Mouse (Mus musculus) hindbrain, embryonic 15.5 days (tissue): ENCODE data around the gene Ano7. TPM values are rescaled to one million over a fixed set of nuclear protein-coding genes. Genes with fewer than 3 reads are reported as not detected.
A peak's percentile ranks its signal among the peaks of the same experiment; 100 is the strongest.
"Not testable (repeated sequence)": the region's sequence is repeated elsewhere in the genome, so short reads cannot be mapped to it uniquely, and the experiment has no call there.

Experiments used
- ATAC-seq: fragments of 200-750 bp; cut with Nextera tagmentation; 2 replicates; pipeline ENCODE4 v1.8.0; 2017; ENCODE audit warnings: low read depth, moderate number of reproducible peaks, moderate TSS enrichment; ENCODE audit not compliant: low FRiP score
- H3K27ac ChIP-seq: fragments of 300-500 bp; sonication (generic); replicated peaks from 2 replicates; pipeline ENCODE4 v1.5.1; 2015; ENCODE audit warnings: mild to moderate bottlenecking, inconsistent platforms
- H3K27me3 ChIP-seq: fragments of 300-500 bp; sonication (generic); 2 replicates; pipeline ENCODE4 v1.6.1; 2015; ENCODE audit warnings: control low read depth, inconsistent platforms
- H3K36me3 ChIP-seq: fragments of 300-500 bp; sonication (generic); 2 replicates; pipeline ENCODE4 v1.6.1; 2015; ENCODE audit warnings: control low read depth, inconsistent platforms
- H3K4me1 ChIP-seq: fragments of 300-500 bp; sonication (generic); replicated peaks from 2 replicates; pipeline ENCODE4 v1.6.1; 2015; ENCODE audit warnings: control low read depth, inconsistent platforms
- H3K4me2 ChIP-seq: fragments of 300-500 bp; sonication (generic); 2 replicates; pipeline ENCODE4 v1.6.1; 2015; ENCODE audit warnings: moderate library complexity, mild to moderate bottlenecking, inconsistent platforms
- H3K4me3 ChIP-seq: fragments of 300-500 bp; sonication (generic); 2 replicates; pipeline ENCODE4 v1.5.1; 2015; ENCODE audit warnings: mild to moderate bottlenecking, inconsistent platforms
- H3K9ac ChIP-seq: fragments of 300-500 bp; sonication (generic); 2 replicates; pipeline ENCODE4 v1.6.1; 2015; ENCODE audit warnings: inconsistent platforms
- H3K9me3 ChIP-seq: fragments of 300-500 bp; sonication (generic); 2 replicates; pipeline ENCODE4 v1.6.1; 2016; ENCODE audit warnings: control low read depth, inconsistent platforms
- WGBS: fragments of 180-500 bp; shearing (Covaris S2); methylation state at CpG from one replicate; pipeline ENCODE4 v1.1.7; 2015; 5-methylcytosine and 5-hydroxymethylcytosine counted together
- polyA plus RNA-seq: library from polyadenylated mRNA; unstranded; fragments of >200 nt; fragmentation: Nextera tagmentation; extraction: Ambion mirVana; gene quantifications from 2 replicates; pipeline ENCODE4 v1.2.1, GENCODE M21; 2015

The Ano7 gene
- polyA plus RNA-seq, 1 experiment from 2014 or later, result 0.88 TPM

GRCm38 (mm10) chr1:93379117-93379516, 5.4 kb downstream of the Ano7 start:
- Histone ChIP-seq H3K27ac (no peak overlapping the region), H3K4me3 (no peak overlapping the region), H3K9ac (no peak overlapping the region), H3K9me3 (no peaks in the 10 kb centered on the region), H3K4me2 (no peak overlapping the region), H3K27me3 (no peaks in the 10 kb centered on the region), H3K36me3 (no peaks in the 10 kb centered on the region), H3K4me1 (no peaks in the 10 kb centered on the region)
- no peak for ATAC-seq
- 79% methylated on average over 5 of the region's 5 CpGs for WGBS

DNA sequence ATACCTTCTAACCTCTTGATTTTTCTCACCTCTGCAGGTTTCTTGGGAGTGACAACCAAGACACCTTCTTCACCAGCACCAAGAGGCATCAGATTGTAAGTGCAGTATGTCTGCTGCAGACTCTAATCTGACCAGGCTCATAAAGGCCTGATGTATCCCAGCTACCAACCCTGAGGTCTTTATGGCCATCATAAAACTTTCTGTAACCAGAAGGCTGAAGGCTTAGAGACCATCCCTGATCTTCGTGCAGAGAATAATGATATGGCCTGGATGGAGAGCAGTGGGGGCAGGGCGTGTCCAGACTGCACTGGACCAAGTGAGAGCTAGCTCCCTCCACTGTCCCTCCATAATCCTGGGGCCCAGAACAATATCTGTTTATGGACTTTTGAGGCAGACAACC, 13.5 kb downstream of the Ano7 start:
- 83% methylated on average over 2 of the region's 2 CpGs for WGBS
- no peak for ATAC-seq
- no peaks in the 10 kb centered on the region for H3K36me3 ChIP-seq

GRCm38 (mm10) chr1:93388906-93389305, 15.2 kb downstream of the Ano7 start:
- 71% methylated on average over 2 of the region's 2 CpGs for WGBS
- H3K4me2 ChIP-seq, result no peak overlapping the region
- no peak overlapping the region for H3K9ac ChIP-seq
- no peaks in the 10 kb centered on the region for H3K36me3 ChIP-seq
- no peaks in the 10 kb centered on the region for H3K4me1 ChIP-seq
- H3K27me3 ChIP-seq, result no peaks in the 10 kb centered on the region
- no peak for ATAC-seq
- H3K4me3 ChIP-seq, result no peak overlapping the region
- H3K9me3 ChIP-seq, result no peaks in the 10 kb centered on the region
- H3K27ac ChIP-seq, result no peak overlapping the region

More for the DNA sequence above, 13.5 kb downstream of the Ano7 start:
- H3K4me3 ChIP-seq, result no peak overlapping the region
- no peak overlapping the region for H3K27ac ChIP-seq
- no peaks in the 10 kb centered on the region for H3K27me3 ChIP-seq
- no peak overlapping the region for H3K4me2 ChIP-seq
- no peak overlapping the region for H3K9ac ChIP-seq
- H3K9me3 ChIP-seq, result no peaks in the 10 kb centered on the region
- H3K4me1 ChIP-seq, result no peaks in the 10 kb centered on the region

DNA sequence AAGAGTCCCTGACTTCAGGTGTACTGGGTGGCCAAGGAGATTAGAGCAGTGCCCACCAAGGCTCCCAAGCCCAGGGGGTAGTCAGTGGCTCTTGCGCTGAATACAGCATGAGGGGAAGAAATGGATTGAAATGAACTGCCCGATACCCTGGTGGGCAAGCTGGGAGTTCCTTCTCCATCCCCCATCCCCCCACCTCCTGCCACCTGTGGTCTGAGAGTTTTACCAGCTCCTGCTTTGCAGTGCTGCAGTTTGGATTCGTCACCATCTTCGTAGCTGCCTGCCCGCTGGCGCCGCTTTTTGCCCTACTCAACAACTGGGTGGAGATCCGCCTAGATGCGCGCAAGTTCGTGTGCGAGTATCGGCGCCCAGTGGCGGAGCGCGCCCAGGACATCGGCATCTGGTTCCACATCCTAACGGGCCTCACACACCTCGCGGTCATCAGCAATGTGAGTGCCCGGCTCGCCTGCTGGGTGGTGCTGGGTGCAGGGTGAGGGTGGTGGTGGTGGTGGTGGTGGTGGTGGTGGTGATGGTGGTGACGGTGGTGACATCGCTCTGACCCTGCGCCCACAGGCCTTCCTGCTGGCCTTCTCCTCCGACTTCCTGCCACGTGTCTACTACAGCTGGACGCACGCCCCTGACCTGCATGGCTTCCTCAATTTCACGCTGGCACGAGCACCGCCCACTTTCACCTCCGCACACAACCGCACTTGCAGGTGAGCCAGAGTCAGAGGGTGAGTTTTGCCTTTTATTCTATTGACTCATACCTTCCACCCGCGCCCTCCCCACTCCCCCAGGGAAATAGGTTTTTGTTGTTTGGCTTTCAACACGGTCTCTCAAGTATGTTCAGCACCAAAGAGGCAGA, 27.7 kb downstream of the Ano7 start:
- ATAC-seq, result no peak
- 0 out of 2 replicates have a peak, but pooled peaks cover 4% of the 10 kb centered on the region for H3K4me1 ChIP-seq
- no peak overlapping the region for H3K27ac ChIP-seq
- WGBS, result 22% methylated on average over 38 of the region's 38 CpGs
- no peak overlapping the region for H3K9ac ChIP-seq
- H3K36me3 ChIP-seq, result peaks cover 6% of the 10 kb centered on the region; the same call in 1 of the 2 replicates
- peak overlapping the region; percentile 21 for H3K4me3 ChIP-seq
- peak overlapping the region; percentile 38 for H3K4me2 ChIP-seq
- 0 out of 2 replicates have a peak, but pooled peaks cover 2% of the 10 kb centered on the region for H3K27me3 ChIP-seq
- no peaks in the 10 kb centered on the region for H3K9me3 ChIP-seq

- no peak overlapping the region for H3K9ac ChIP-seq
- 0 out of 2 replicates have a peak, but pooled peaks cover 4% of the 10 kb centered on the region for H3K4me1 ChIP-seq
- ATAC-seq, result no peak
- no peak overlapping the region for H3K27ac ChIP-seq
- WGBS, result 84% methylated on average over 4 of the region's 4 CpGs
- H3K9me3 ChIP-seq, result no peaks in the 10 kb centered on the region
- H3K27me3 ChIP-seq, result 0 out of 2 replicates have a peak, but pooled peaks cover 2% of the 10 kb centered on the region
- peaks cover 25% of the 10 kb centered on the region for H3K36me3 ChIP-seq
- no peak overlapping the region for H3K4me3 ChIP-seq
- no peak overlapping the region for H3K4me2 ChIP-seq
Observed at GRCm38 (mm10) chr1:93403403-93403802, 29.7 kb downstream of the Ano7 start.

DNA sequence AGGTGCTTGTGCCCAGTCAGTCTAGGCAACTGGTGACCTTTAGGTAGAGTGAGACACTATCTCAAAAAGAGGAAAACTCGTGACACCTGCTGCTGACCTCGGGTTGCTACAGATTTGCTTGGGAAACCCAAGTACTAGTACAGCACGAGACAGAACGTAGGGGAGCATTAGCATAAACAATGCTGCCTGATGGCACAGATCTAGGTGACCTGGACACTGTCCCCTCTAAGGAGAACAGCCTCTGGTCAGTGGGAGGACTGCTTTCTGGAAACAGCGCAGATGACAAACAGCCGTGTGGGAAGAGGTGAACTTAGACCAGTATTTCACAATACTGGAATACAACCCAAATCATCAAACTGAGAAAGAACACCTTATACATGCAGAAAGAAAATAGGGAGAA, 58.4 kb downstream of the Ano7 start:
- H3K36me3 ChIP-seq, result peaks cover 50% of the 10 kb centered on the region

GRCm38 (mm10) chr1:93439321-93439720, 65.6 kb downstream of the Ano7 start:
- no peak overlapping the region for H3K9ac ChIP-seq
- H3K4me1 ChIP-seq, result peaks cover 7% of the 10 kb centered on the region
- H3K27ac ChIP-seq, result no peak overlapping the region
- WGBS, result 92% methylated on average over 1 of the region's 1 CpGs
- H3K36me3 ChIP-seq, result peaks cover 30% of the 10 kb centered on the region
- H3K4me3 ChIP-seq, result no peak overlapping the region
- no peaks in the 10 kb centered on the region for H3K27me3 ChIP-seq
- no peak overlapping the region for H3K4me2 ChIP-seq
- ATAC-seq, result no peak
- H3K9me3 ChIP-seq, result no peaks in the 10 kb centered on the region

More for the DNA sequence above, 58.4 kb downstream of the Ano7 start:
- 90% methylated on average over 6 of the region's 6 CpGs for WGBS
- no peak overlapping the region for H3K27ac ChIP-seq
- H3K4me2 ChIP-seq, result no peak overlapping the region
- H3K4me3 ChIP-seq, result no peak overlapping the region
- H3K27me3 ChIP-seq, result no peaks in the 10 kb centered on the region
- ATAC-seq, result no peak
- no peaks in the 10 kb centered on the region for H3K9me3 ChIP-seq
- no peak overlapping the region for H3K9ac ChIP-seq
- H3K4me1 ChIP-seq, result no peaks in the 10 kb centered on the region

DNA sequence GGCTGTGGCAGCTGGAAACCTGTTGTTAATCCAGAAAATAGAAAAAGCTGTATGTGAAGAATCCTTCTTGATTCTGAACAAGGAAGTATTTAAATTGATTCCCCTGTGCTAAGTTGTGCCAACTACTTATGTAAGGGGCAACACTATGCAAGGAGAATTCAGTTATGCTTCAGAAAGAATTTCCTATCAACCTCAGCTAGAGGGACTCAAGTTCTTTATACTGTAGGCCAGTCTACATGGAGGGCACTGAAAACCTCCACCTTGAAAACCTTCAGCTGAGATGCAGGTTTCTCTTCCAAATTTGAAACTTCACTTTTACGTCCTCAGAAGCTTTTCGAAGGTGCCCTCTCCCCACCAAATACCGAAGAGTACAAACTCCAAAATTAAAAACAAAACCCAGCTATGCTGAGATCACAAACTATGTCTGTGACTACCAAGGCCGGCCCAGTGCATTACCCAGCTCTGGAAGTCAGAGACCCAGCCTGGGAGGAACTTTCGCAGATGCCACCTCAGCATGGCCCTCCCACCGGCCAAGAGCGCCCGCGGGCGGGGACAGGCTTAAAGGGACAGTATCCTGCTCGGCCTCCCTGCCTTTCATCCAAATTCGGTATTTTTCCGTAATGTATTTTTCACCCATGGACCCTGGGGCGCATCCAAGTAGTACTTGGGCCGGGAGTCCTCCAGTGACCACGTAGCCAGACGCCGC, 70.8 kb downstream of the Ano7 start:
- peak overlapping the region; percentile 61 for H3K9ac ChIP-seq
- WGBS, result 6% methylated on average over 18 of the region's 18 CpGs
- peaks cover 24% of the 10 kb centered on the region for H3K4me1 ChIP-seq
- peak overlapping the region; percentile 70 for H3K4me3 ChIP-seq
- H3K9me3 ChIP-seq, result no peaks in the 10 kb centered on the region
- ATAC-seq, result peak; percentile 83
- H3K27ac ChIP-seq, result peak overlapping the region; percentile 76
- peak overlapping the region; percentile 90 for H3K4me2 ChIP-seq
- no peaks in the 10 kb centered on the region for H3K27me3 ChIP-seq
- H3K36me3 ChIP-seq, result peaks cover 4% of the 10 kb centered on the region; the same call in 1 of the 2 replicates

DNA sequence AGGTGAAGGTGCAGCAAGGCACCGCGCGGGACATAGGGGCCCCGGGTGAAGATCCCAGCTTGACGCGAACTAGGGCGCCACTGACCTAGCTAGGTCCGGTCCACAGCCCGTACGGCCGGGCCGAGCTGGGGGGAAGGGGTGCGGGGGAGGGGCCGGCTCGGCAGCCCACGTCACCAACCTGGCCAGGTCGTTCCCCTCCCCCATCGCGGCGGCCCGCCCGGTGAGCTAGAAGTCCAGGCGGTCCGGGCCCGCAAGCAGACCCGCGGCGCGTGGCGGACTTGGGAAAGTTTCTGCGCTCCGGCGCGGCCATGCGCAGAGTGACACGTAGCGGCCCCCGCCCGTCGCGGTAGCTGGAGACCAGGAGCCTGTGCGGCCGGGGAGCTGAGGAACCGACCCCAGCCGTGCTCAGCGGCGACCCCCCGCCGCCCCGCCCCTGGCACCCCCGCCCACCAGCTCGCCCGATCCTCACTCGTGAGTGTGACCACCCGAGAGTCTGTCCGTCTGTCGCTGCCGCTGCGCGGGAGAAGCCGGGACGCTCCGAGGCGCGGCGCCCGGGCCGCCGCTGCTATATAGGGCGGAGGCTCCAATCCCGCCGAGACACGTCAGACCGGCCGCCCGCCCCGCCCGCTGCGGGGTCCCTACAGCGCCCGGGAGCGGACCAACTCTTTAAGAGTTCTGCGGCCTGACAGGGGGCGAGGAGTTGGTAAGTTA, 71.5 kb downstream of the Ano7 start:
- H3K4me2 ChIP-seq, result peak overlapping the region; percentile 90
- H3K36me3 ChIP-seq, result peaks cover 4% of the 10 kb centered on the region; the same call in 1 of the 2 replicates
- H3K27me3 ChIP-seq, result no peaks in the 10 kb centered on the region
- peaks cover 24% of the 10 kb centered on the region for H3K4me1 ChIP-seq
- H3K4me3 ChIP-seq, result peak overlapping the region; percentile 70
- H3K9ac ChIP-seq, result peak overlapping the region; percentile 61
- WGBS, result under 1% methylated on average over 77 of the region's 84 CpGs
- peak overlapping the region; percentile 76 for H3K27ac ChIP-seq
- peak; percentile 88 for ATAC-seq
- H3K9me3 ChIP-seq, result no peaks in the 10 kb centered on the region

DNA sequence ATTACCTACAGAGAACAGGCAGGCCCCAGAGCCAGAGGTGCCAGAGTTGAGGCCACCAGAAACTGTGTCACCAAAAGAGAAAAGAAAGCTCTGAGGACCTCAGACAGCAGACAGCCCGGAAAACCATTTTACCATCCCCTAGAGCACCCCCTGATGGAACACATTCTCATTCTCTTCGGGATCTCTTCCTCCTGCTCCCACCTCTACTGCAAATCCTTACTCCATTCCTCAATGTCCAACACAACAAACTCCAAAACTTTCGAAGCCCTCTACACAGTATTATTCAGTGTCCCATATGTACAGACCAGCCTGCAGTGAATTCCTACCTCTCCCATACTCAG, 72.1 kb downstream of the Ano7 start:
- Histone ChIP-seq H3K27ac (peak overlapping the region; percentile 76), H3K9me3 (no peaks in the 10 kb centered on the region), H3K27me3 (no peaks in the 10 kb centered on the region), H3K4me3 (peak overlapping the region; percentile 70), H3K9ac (peak overlapping the region; percentile 61), H3K4me2 (peak overlapping the region; percentile 90), H3K4me1 (peaks cover 24% of the 10 kb centered on the region), H3K36me3 (no peaks in the 10 kb centered on the region)
- 18% methylated on average over 3 of the region's 3 CpGs for WGBS
- no peak for ATAC-seq

GRCm38 (mm10) chr1:93450118-93450517, 76.4 kb downstream of the Ano7 start:
- H3K4me1 ChIP-seq, result peaks cover 11% of the 10 kb centered on the region
- not testable (repeated sequence) for H3K4me2 ChIP-seq, H3K4me3 ChIP-seq, H3K27ac ChIP-seq, H3K27me3 ChIP-seq, H3K9me3 ChIP-seq, H3K9ac ChIP-seq, ATAC-seq, H3K36me3 ChIP-seq
- WGBS, result 80% methylated on average over 5 of the region's 5 CpGs
